Mouse (Mus musculus) forebrain, embryonic 14.5 days (tissue): Measurements from ENCODE around the gene Gpr88. TPM values are rescaled to one million over a fixed set of nuclear protein-coding genes. Genes with fewer than 3 reads are reported as not detected.
A peak's percentile ranks its signal among the peaks of the same experiment; 100 is the strongest.

Source experiments
- ATAC-seq: fragments of 200-750 bp; cut with Nextera tagmentation; 2 replicates; pipeline ENCODE4 v1.8.0; 2017; ENCODE audit warnings: mild to moderate bottlenecking, moderate library complexity
- DNase-seq: peaks from one replicate; pipeline ENCODE4 v3.0.0-alpha.2; 2015; ENCODE audit warnings: low spot score
- H3K27ac ChIP-seq: fragments of 300-500 bp; sonication (generic); 2 replicates; pipeline ENCODE4 v1.5.1; 2014; ENCODE audit warnings: low read depth, mild to moderate bottlenecking, control low read depth, low read length, moderate library complexity
- H3K27me3 ChIP-seq: fragments of 300-500 bp; sonication (generic); replicated peaks from 2 replicates; pipeline ENCODE4 v1.6.1; 2014; ENCODE audit warnings: low read length, control low read depth, mixed read lengths; ENCODE audit not compliant: control insufficient read depth, insufficient read depth
- H3K36me3 ChIP-seq: fragments of 300-500 bp; sonication (generic); 2 replicates; pipeline ENCODE4 v1.6.1; 2014; ENCODE audit warnings: low read length, control low read depth; ENCODE audit not compliant: control insufficient read depth, insufficient read depth
- H3K4me1 ChIP-seq: fragments of 300-500 bp; sonication (generic); 2 replicates; pipeline ENCODE4 v1.6.1; 2014; ENCODE audit warnings: antibody characterized with exemption, low read length, control low read depth; ENCODE audit not compliant: control insufficient read depth, insufficient read depth
- H3K4me2 ChIP-seq: fragments of 300-500 bp; sonication (generic); 2 replicates; pipeline ENCODE4 v1.6.1; 2014; ENCODE audit warnings: mild to moderate bottlenecking, control low read depth, low read length
- H3K4me3 ChIP-seq: fragments of 300-500 bp; sonication (generic); 2 replicates; pipeline ENCODE4 v1.5.1; 2014; ENCODE audit warnings: low read depth, low read length, control low read depth
- H3K9ac ChIP-seq: fragments of 300-500 bp; sonication (generic); 2 replicates; pipeline ENCODE4 v1.6.1; 2014; ENCODE audit warnings: mild to moderate bottlenecking, low read length, control low read depth, moderate library complexity
- H3K9me3 ChIP-seq: fragments of 300-500 bp; sonication (generic); replicated peaks from 2 replicates; pipeline ENCODE4 v1.6.1; 2016; ENCODE audit warnings: low read length, control low read depth, mixed read lengths; ENCODE audit not compliant: control insufficient read depth
- WGBS: fragments of 180-500 bp; shearing (Covaris S2); extraction: QIAGEN DNeasy Blood & Tissue Kit; methylation state at CpG from one replicate; pipeline ENCODE4 v1.1.7; 2014; 5-methylcytosine and 5-hydroxymethylcytosine counted together
- polyA plus RNA-seq: library from polyadenylated mRNA; unstranded; fragments of >200 nt; fragmentation: Nextera tagmentation; extraction: Ambion mirVana; gene quantifications from 2 replicates; pipeline ENCODE4 v1.2.1, GENCODE M21; 2014

Gene Gpr88
- polyA plus RNA-seq, 1 experiment from 2014 or later, result 5.2 TPM

DNA sequence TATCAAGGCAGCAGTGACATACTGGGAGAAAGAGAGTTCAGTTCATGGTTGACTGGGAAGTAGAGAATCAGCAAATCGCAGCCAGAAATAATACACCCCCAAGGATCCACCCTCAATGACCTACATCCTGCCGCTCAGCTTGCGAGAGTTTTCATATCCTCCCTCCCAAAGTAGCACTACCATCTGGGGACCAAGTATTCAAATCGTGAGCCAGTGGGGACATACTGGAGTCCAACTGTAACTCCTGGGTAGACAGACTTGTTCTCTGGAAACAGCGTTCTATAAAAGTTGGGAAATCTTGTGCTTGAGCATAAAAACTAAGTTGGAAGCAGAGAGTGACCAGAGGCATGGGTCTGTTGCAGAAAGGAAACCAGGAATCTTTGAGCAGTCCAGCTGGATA, 20.5 kb downstream of the Gpr88 start:
- no peak for ATAC-seq
- no peak for DNase-seq

DNA sequence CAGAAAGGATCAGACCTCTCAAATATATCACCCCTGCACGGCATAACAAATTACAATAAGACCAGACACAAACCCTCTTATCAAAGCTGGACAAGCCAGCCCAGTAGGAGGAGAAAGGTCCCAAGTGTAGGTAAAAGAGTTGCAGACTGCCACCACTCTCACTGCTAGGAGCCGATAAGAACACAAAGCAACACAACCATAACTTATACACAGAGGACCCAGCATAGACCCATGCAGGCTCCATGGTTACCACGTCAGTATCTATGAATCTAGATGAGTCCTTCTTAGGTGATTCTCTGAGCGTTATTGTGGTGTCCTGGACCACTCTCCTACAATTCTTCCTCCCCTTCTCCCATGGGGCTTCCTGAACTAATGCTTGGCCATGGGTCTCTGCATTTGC, 24.0 kb downstream of the Gpr88 start:
- DNase-seq, result no peak
- 83% methylated on average over 4 of the region's 4 CpGs for WGBS
- H3K27me3 ChIP-seq, result no peaks in the 10 kb centered on the region
- H3K4me2 ChIP-seq, result no peak overlapping the region
- H3K36me3 ChIP-seq, result no peaks in the 10 kb centered on the region
- H3K4me3 ChIP-seq, result no peak overlapping the region
- H3K9ac ChIP-seq, result no peak overlapping the region
- H3K9me3 ChIP-seq, result no peaks in the 10 kb centered on the region
- H3K27ac ChIP-seq, result no peak overlapping the region; the same call in 1 of the 2 replicates
- H3K4me1 ChIP-seq, result no peaks in the 10 kb centered on the region
- ATAC-seq, result no peak

More for the DNA sequence above, 20.5 kb downstream of the Gpr88 start:
- no peaks in the 10 kb centered on the region for H3K4me1 ChIP-seq
- no peak overlapping the region for H3K4me2 ChIP-seq
- H3K27me3 ChIP-seq, result no peaks in the 10 kb centered on the region
- 90% methylated on average over 5 of the region's 5 CpGs for WGBS
- H3K27ac ChIP-seq, result no peak overlapping the region
- no peak overlapping the region for H3K9ac ChIP-seq
- H3K9me3 ChIP-seq, result no peaks in the 10 kb centered on the region
- H3K36me3 ChIP-seq, result no peaks in the 10 kb centered on the region
- no peak overlapping the region for H3K4me3 ChIP-seq

DNA sequence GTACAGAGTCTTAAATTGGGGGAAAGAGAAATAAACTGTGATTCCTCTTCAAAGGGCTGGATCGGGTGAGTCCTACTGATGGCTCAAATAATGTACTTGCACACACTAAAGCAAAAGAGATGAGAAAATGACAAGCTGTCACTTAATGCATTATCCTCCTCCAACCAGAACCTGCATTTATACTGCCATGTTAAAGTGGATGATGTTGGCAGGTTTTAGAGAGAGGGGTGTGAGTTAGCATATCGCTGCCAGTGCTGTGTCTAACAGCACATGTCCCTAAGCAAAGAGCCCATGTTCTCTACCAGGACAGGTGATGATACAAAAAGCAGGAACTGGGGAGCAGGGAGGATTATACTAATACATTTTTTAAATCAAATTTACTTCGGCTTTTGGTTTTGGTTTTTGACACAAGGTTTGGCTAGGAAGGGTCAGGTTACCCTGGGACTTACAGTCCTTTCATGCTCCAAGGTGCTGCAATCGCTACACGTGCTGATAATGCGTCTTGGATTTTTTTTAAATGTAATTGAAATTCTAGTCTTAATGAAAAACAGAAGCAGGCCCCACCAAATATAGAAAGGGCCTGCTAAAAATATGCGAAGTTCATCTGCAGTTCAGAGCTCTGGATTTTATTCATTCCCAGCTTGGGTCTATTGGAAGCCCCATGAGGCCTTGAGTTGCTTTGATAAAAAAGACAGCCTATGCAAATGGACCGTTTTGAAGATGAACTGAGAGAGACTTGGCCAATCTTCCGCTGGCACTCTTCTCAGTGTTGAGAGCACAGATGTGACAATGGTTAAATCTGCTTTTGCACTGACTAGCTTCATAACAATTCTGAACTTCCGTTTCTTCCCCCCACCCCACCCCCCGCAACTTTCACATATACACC, 24.7 kb downstream of the Gpr88 start:
- H3K4me1 ChIP-seq, result no peaks in the 10 kb centered on the region
- H3K4me2 ChIP-seq, result no peak overlapping the region
- ATAC-seq (peak; percentile 65), DNase-seq (peak; percentile 36)
- no peak overlapping the region for H3K27ac ChIP-seq
- no peak overlapping the region for H3K4me3 ChIP-seq
- no peaks in the 10 kb centered on the region for H3K36me3 ChIP-seq
- H3K9me3 ChIP-seq, result no peaks in the 10 kb centered on the region
- 64% methylated on average over 11 of the region's 11 CpGs for WGBS
- H3K9ac ChIP-seq, result no peak overlapping the region
- no peaks in the 10 kb centered on the region for H3K27me3 ChIP-seq

DNA sequence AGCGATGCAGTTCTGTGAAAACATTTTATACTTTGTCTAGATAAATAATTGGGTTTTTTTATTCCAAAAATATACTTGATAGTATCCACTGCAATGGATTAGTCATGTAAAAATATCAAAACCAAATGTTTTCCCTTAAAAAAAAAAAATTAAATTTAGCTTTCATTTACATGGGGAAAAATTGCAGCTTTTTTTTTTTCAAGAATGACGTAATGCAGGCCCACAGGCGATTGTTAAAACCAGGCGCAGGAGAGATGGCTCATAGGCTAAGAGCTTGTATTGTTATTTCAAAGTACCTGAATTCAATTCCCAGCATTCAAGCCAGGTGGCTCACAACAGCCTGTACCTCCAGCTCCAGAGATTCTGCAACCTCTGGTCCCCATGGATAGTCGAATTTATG, 25.9 kb downstream of the Gpr88 start:
- no peaks in the 10 kb centered on the region for H3K9me3 ChIP-seq
- no peak overlapping the region for H3K9ac ChIP-seq
- no peak overlapping the region for H3K4me2 ChIP-seq
- WGBS, result 79% methylated on average over 5 of the region's 5 CpGs
- H3K27ac ChIP-seq, result no peak overlapping the region
- ATAC-seq (no peak), DNase-seq (no peak)
- no peak overlapping the region for H3K4me3 ChIP-seq
- peaks cover 3% of the 10 kb centered on the region; the same call in 1 of the 2 replicates for H3K4me1 ChIP-seq
- no peaks in the 10 kb centered on the region for H3K27me3 ChIP-seq
- H3K36me3 ChIP-seq, result no peaks in the 10 kb centered on the region

GRCm38 (mm10) chr3:116226915-116227314, 26.4 kb downstream of the Gpr88 start:
- Histone ChIP-seq H3K4me2 (no peak overlapping the region), H3K9ac (no peak overlapping the region), H3K4me3 (no peak overlapping the region), H3K4me1 (peaks cover 5% of the 10 kb centered on the region; the same call in 1 of the 2 replicates), H3K27me3 (no peaks in the 10 kb centered on the region), H3K27ac (no peak overlapping the region), H3K36me3 (no peaks in the 10 kb centered on the region), H3K9me3 (no peaks in the 10 kb centered on the region)
- DNase-seq, result no peak
- 93% methylated on average over 6 of the region's 6 CpGs for WGBS
- no peak for ATAC-seq

DNA sequence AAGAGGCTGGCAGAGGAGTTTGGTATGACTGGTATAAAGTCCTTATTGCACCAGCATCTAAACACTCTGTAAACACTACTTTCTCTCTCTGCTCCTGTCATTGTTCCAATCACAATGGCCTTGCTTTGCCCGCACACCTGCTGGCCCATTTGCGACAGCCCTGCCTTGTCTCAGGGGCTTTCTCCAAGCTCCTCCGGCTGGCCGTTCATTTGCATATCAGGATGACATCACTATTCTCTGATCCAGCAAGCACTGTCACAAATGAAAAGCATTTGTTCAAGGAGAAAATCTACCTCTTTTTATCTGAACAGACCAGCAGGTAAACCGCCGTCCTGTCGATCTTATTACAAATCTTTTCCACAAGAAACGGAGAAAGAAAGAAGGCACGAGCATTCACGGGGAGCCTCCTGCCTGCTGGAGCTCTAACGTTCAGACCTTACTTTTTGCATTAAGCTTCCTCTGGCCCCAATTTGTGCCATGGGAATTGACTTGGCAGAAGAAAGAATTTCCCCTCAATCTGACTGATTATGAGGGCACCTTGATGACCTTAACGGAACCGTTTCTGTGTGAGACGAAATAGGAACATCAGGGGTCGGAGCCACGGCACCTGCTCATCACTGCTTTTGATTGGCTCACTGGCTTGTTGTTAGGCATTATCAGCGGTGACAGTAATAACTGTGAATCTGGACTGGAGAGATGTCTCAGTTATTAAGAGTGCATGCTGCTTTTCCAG, 30.6 kb downstream of the Gpr88 start:
- H3K4me1 ChIP-seq, result peaks cover 5% of the 10 kb centered on the region; the same call in 1 of the 2 replicates
- H3K4me3 ChIP-seq, result peak overlapping the region; percentile 5
- DNase-seq, result peak; percentile 54
- no peak overlapping the region for H3K27ac ChIP-seq
- ATAC-seq, result peak; percentile 61
- 18% methylated on average over 17 of the region's 17 CpGs for WGBS
- no peaks in the 10 kb centered on the region for H3K27me3 ChIP-seq
- peak overlapping the region; percentile 41 for H3K9ac ChIP-seq
- H3K4me2 ChIP-seq, result peak overlapping the region; percentile 36
- H3K36me3 ChIP-seq, result no peaks in the 10 kb centered on the region
- no peaks in the 10 kb centered on the region for H3K9me3 ChIP-seq

GRCm38 (mm10) chr3:116221686-116222010, 31.7 kb downstream of the Gpr88 start:
- Histone ChIP-seq H3K4me2 (no peak overlapping the region), H3K4me1 (peaks cover 5% of the 10 kb centered on the region; the same call in 1 of the 2 replicates), H3K4me3 (no peak overlapping the region), H3K9ac (no peak overlapping the region), H3K36me3 (no peaks in the 10 kb centered on the region), H3K9me3 (no peaks in the 10 kb centered on the region), H3K27me3 (no peaks in the 10 kb centered on the region), H3K27ac (no peak overlapping the region)
- DNase-seq (no peak), ATAC-seq (no peak)
- 44% methylated on average over 3 of the region's 3 CpGs for WGBS

DNA sequence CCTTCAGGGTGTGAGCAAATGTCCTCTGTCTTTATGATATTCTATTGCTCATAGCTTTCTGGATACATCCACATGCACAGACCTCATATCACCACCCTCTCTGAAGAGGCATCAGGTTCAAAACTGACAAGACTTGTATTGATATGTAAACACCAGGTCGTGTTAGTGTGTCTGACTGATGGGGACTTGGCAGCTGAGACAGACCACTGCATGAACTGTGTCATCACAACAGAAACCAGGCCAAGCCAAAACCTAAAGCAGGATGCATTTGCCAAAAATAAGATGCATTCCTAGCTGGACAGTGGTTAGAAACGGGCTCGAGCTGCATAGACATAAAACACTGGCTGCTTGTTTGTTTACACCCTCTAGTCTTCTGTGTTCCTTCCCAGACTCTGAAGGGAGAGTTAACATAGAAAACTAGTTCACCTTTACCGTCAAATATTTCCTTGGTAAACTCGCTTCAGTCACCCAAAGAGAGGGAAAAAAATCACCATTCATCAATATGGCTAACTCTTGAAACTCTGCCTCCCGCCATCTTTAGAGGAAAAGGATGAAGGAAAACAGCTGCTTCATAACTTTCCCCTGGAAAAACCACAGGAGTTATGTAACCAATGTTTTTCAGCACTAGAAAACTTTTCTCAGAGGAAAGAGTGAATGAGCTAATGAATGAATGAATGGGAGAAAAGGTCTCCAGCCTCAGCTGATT, 32.2 kb downstream of the Gpr88 start:
- Histone ChIP-seq H3K4me3 (no peak overlapping the region), H3K9ac (no peak overlapping the region), H3K27me3 (no peaks in the 10 kb centered on the region), H3K9me3 (no peaks in the 10 kb centered on the region), H3K4me1 (peaks cover 5% of the 10 kb centered on the region; the same call in 1 of the 2 replicates), H3K27ac (no peak overlapping the region), H3K4me2 (no peak overlapping the region), H3K36me3 (no peaks in the 10 kb centered on the region)
- ATAC-seq (no peak), DNase-seq (no peak)
- 77% methylated on average over 6 of the region's 6 CpGs for WGBS
